17 mouse cellular contexts compared by ENCODE assay signal in genomic region chr12:117507772-117508171, GRCm38 (mm10). TPM values are rescaled to one million over a fixed set of nuclear protein-coding genes. Genes with fewer than 3 reads are reported as not detected.
DNase-seq lines count a peak whose midpoint lies in the region; ATAC-seq and TF ChIP-seq lines count a peak whose summit lies in the region.
"Had no signal": no experiment of that assay in that cellular context is flagged by ENCODE, and none has a peak within 500 bp of the region (broad histone marks: within the 10 kb centered on the region; RNA-seq: fewer than 3 reads in every experiment).

No protein-coding gene starts in this region.

- ATAC-seq in common myeloid progenitor, adult 5-6 weeks (replicated peaks; ENCODE audit: low read depth, poor library complexity, severe bottlenecking): peak; percentile 69
- ATAC-seq: inflammation-experienced regulatory T-cells, adult 6 months; midbrain, embryonic 13.5 days had no signal

- no peaks in the 10 kb centered on the region for H3K9me3 ChIP-seq in CH12.LX (replicated peaks; ENCODE audit: low read length)
- H3K9me3 ChIP-seq: forebrain, embryonic 10.5 days; hindbrain, embryonic 10.5 days; lung, embryonic 15.5 days; midbrain, embryonic 13.5 days had no signal

- in situ Hi-C loops in CH12.LX (cut with MboI; ENCODE audit: low pct_ligation_motif_present, low pct_unique_long_range_greater_than_20kb, low sequenced_read_pairs): no loop called here

- dilution Hi-C loops in CH12.LX (cut with MboI; ENCODE audit: extremely low pct_ligation_motif_present, extremely low pct_unique_long_range_greater_than_20kb, low sequenced_read_pairs): no loop called here

- WGBS in small intestine, adult 2 months: 27% methylated on average over 1 of the region's 1 CpGs

- H3K79me2 ChIP-seq in CH12.LX (replicated peaks; ENCODE audit: control insufficient read depth, extremely low read depth, insufficient read depth, poor library complexity, severe bottlenecking): no peaks in the 10 kb centered on the region

- no peaks in the 10 kb centered on the region for H3K4me1 ChIP-seq in CH12.LX (ENCODE audit: control insufficient read depth in 1 of 2, insufficient read depth in 2 of 2)
- peaks cover 11% of the 10 kb centered on the region for H3K4me1 ChIP-seq in small intestine, adult 2 months (ENCODE audit: control insufficient read depth, insufficient read depth, insufficient read length, low read length)
- H3K4me1 ChIP-seq: lung, embryonic 15.5 days had no signal

- no peak for DNase-seq in left cerebral cortex, adult 2 months (ENCODE audit: extremely low spot score in 1 of 2, low spot score in 2 of 2)
- DNase-seq in left cerebral cortex, postnatal 4 days: no peak
- DNase-seq in CH12.LX (ENCODE audit: extremely low read depth): peak; percentile 24
- no peak for DNase-seq in spleen, postnatal 4 days (ENCODE audit: low spot score in 2 of 2)
- DNase-seq in cerebellum, postnatal 4 days (ENCODE audit: low spot score in 2 of 2): no peak
- DNase-seq: cerebellum, adult 18-20 months; cerebellum, postnatal 25 days; heart, adult 18-20 months had no signal

- H3K4me3 ChIP-seq in left cerebral cortex, adult 2 months: no peak overlapping the region
- H3K4me3 ChIP-seq in CH12.LX (replicated peaks in 1 of 3; ENCODE audit: low read depth in 2 of 3, low read length in 2 of 3, poor library complexity in 1 of 3): no peak overlapping the region
- no peak overlapping the region for H3K4me3 ChIP-seq in small intestine, adult 2 months (ENCODE audit: low read depth, low read length)
- H3K4me3 ChIP-seq: forebrain, embryonic 10.5 days; hindbrain, embryonic 10.5 days; lung, embryonic 15.5 days; midbrain, embryonic 13.5 days; myocyte had no signal

- intact Hi-C loops in left cerebral cortex, adult 2 months (cut with DNase I): no loop called here
- intact Hi-C loops in left cerebral cortex, postnatal 4 days (cut with DNase I): no loop called here

- H3K36me3 ChIP-seq in CH12.LX (replicated peaks in 1 of 2; ENCODE audit: control insufficient read depth in 1 of 2, insufficient read depth in 1 of 2, low read length in 1 of 2): no peaks in the 10 kb centered on the region
- H3K36me3 ChIP-seq in small intestine, adult 2 months (ENCODE audit: control insufficient read depth, insufficient read depth, low read length): no peaks in the 10 kb centered on the region
- H3K36me3 ChIP-seq: forebrain, embryonic 10.5 days; hindbrain, embryonic 10.5 days; lung, embryonic 15.5 days; midbrain, embryonic 13.5 days had no signal

- H3K4me2 ChIP-seq in CH12.LX (ENCODE audit: insufficient read depth, low read depth, poor library complexity, severe bottlenecking): no peak overlapping the region
- H3K4me2 ChIP-seq: lung, embryonic 15.5 days; midbrain, embryonic 13.5 days had no signal

- TF ChIP-seq RAD21 in CH12.LX (IDR thresholded peaks at IDR 0.05; ENCODE audit: low read depth, low read length): peak; percentile 7

- H3K27me3 ChIP-seq in CH12.LX (replicated peaks): no peaks in the 10 kb centered on the region
- H3K27me3 ChIP-seq in small intestine, adult 2 months (ENCODE audit: control insufficient read depth, insufficient read depth, low read length): no peaks in the 10 kb centered on the region; the same call in 1 of the 2 replicates
- H3K27me3 ChIP-seq: lung, embryonic 15.5 days; midbrain, embryonic 13.5 days had no signal

- H3K9ac ChIP-seq in CH12.LX (ENCODE audit: insufficient read depth, low read depth): no peak overlapping the region
- H3K9ac ChIP-seq: liver, embryonic 14.5 days; lung, embryonic 15.5 days; midbrain, embryonic 13.5 days had no signal

- TF ChIP-seq POLR2A in CH12.LX (IDR thresholded peaks at IDR 0.05; ENCODE audit: low read depth, low read length): no peak
- no peak for TF ChIP-seq POLR2A in small intestine, adult 2 months (IDR thresholded peaks at IDR 0.05; ENCODE audit: low read depth, low read length)

- H3K27ac ChIP-seq in left cerebral cortex, adult 2 months: no peak overlapping the region
- no peak overlapping the region for H3K27ac ChIP-seq in CH12.LX (ENCODE audit: insufficient read depth, low read depth)
- peak overlapping the region; percentile 12; the same call in 1 of the 2 replicates for H3K27ac ChIP-seq in small intestine, adult 2 months (ENCODE audit: insufficient read depth, low read depth, low read length)
- H3K27ac ChIP-seq: forebrain, embryonic 10.5 days; hindbrain, embryonic 10.5 days; liver, embryonic 14.5 days; lung, embryonic 15.5 days; midbrain, embryonic 13.5 days had no signal

- no peak for TF ChIP-seq EP300 in CH12.LX (IDR thresholded peaks at IDR 0.05; ENCODE audit: low read length)

- peak; percentile 12 for TF ChIP-seq CTCF in left cerebral cortex, adult 2 months (IDR thresholded peaks at IDR 0.05)
- TF ChIP-seq CTCF in CH12.LX (conservative IDR thresholded peaks at IDR 0.05 in 1 of 2, IDR thresholded peaks at IDR 0.05 in 1 of 2; ENCODE audit: low read depth in 2 of 2, low read length in 2 of 2): peak; percentile 8 to 48; a peak in 2 of 4 replicates
- no peak for TF ChIP-seq CTCF in small intestine, adult 2 months (IDR thresholded peaks at IDR 0.05; ENCODE audit: extremely low read depth, insufficient read length, insufficient replicate concordance, low read depth, low read length)

TF ChIP-seq in CH12.LX, 34 proteins besides CTCF, POLR2A, EP300 and RAD21:
- no peak for TF ChIP-seq NRF1 (IDR thresholded peaks at IDR 0.05; ENCODE audit: low read depth, low read length)
- no peak for TF ChIP-seq MXI1 (IDR thresholded peaks at IDR 0.05; ENCODE audit: low read depth, low read length)
- no peak for TF ChIP-seq MYC (IDR thresholded peaks at IDR 0.05; ENCODE audit: low read depth, low read length)
- TF ChIP-seq ZC3H11A (IDR thresholded peaks at IDR 0.05; ENCODE audit: low read depth, low read length): no peak
- no peak for TF ChIP-seq ELF1 (IDR thresholded peaks at IDR 0.05; ENCODE audit: low read depth, low read length)
- no peak for TF ChIP-seq USF1 (IDR thresholded peaks at IDR 0.05; ENCODE audit: low read depth, low read length)
- TF ChIP-seq TCF12 (IDR thresholded peaks at IDR 0.05; ENCODE audit: low read depth, low read length): no peak
- no peak for TF ChIP-seq IRF4 (IDR thresholded peaks at IDR 0.05; ENCODE audit: low read depth, low read length)
- TF ChIP-seq MAX (IDR thresholded peaks at IDR 0.05; ENCODE audit: low read length): no peak
- TF ChIP-seq JUN (IDR thresholded peaks at IDR 0.05; ENCODE audit: insufficient read depth, low read depth, low read length): no peak

RNA-seq across cellular contexts. Expression of gene Rapgef5, which starts 8.5 kb away (rescaled TPM):
- total RNA-seq in left cerebral cortex, adult 2 months (2021): 100 to 1,000 TPM; 149 to 189 TPM
- total RNA-seq in left cerebral cortex, postnatal 4 days (2021): 100 to 1,000 TPM; 103 to 112 TPM
- total RNA-seq in CH12.LX (2012; rRNA removed): 4.1 and 4.2 TPM in 2 replicates
- 6.8 and 6.9 TPM in 2 replicates for total RNA-seq in CH12.LX (2014; rRNA removed)
- polyA plus RNA-seq in CH12.LX (2012; ENCODE audit: insufficient read length, low read depth): 4.8 and 5.4 TPM in 2 replicates
- total RNA-seq in common myeloid progenitor, adult 5-6 weeks (2017): 3.3 and 4.8 TPM in 2 replicates
- polyA plus RNA-seq in small intestine, adult 2 months (2012; rRNA removed): 2.4 and 4.7 TPM in 2 replicates

Comparison
In these comparisons a context has a peak if more than half of its experiments do, and no peak if none do; other contexts are left out.
1. RNA of gene Rapgef5, which starts 8.5 kb away (total RNA-seq): 149 to 189 TPM in left cerebral cortex, adult 2 months and 103 to 112 TPM in left cerebral cortex, postnatal 4 days; 4.1 to 6.9 TPM in CH12.LX and 3.3 to 4.8 TPM in common myeloid progenitor, adult 5-6 weeks; every median in the first group is over 10 times any median in the second.